24 mouse cellular contexts compared by ENCODE assay signal in genomic region chr10:14196785-14197184, GRCm38 (mm10).
DNase-seq lines count a peak whose midpoint lies in the region; ATAC-seq and TF ChIP-seq lines count a peak whose summit lies in the region.
"Had no signal": no experiment of that assay in that cellular context is flagged by ENCODE, and none has a peak within 500 bp of the region (broad histone marks: within the 10 kb centered on the region; RNA-seq: fewer than 3 reads in every experiment).

No protein-coding gene starts in this region.

- peak overlapping the region; percentile 76; the same call in 1 of the 2 replicates for H3K27ac ChIP-seq in forebrain, embryonic 15.5 days (replicated peaks)
- H3K27ac ChIP-seq in forebrain, embryonic 14.5 days (ENCODE audit: low read depth, low read length): no peak overlapping the region
- H3K27ac ChIP-seq in left cerebral cortex, adult 2 months: peak overlapping the region; percentile 94
- H3K27ac ChIP-seq: embryonic facial prominence, embryonic 12.5 days; embryonic facial prominence, embryonic 15.5 days; forebrain, embryonic 13.5 days; heart, adult 2 months; heart, embryonic 10.5 days; heart, embryonic 13.5 days; hindbrain, embryonic 14.5 days; hindbrain, postnatal 0 days had no signal

- H3K4me3 ChIP-seq in forebrain, embryonic 15.5 days: no peak overlapping the region
- no peak overlapping the region for H3K4me3 ChIP-seq in forebrain, embryonic 14.5 days (ENCODE audit: low read depth, low read length)
- no peak overlapping the region for H3K4me3 ChIP-seq in left cerebral cortex, adult 2 months
- H3K4me3 ChIP-seq: embryonic facial prominence, embryonic 12.5 days; embryonic facial prominence, embryonic 15.5 days; forebrain, embryonic 13.5 days; heart, adult 2 months; heart, embryonic 10.5 days; heart, embryonic 13.5 days; hindbrain, embryonic 10.5 days had no signal

- H3K4me2 ChIP-seq in forebrain, embryonic 15.5 days (replicated peaks): no peak overlapping the region
- no peak overlapping the region for H3K4me2 ChIP-seq in forebrain, embryonic 14.5 days (ENCODE audit: low read length)
- H3K4me2 ChIP-seq: embryonic facial prominence, embryonic 12.5 days; forebrain, embryonic 13.5 days; heart, embryonic 13.5 days; hindbrain, embryonic 14.5 days had no signal

- H3K9me3 ChIP-seq in forebrain, embryonic 15.5 days: no peaks in the 10 kb centered on the region
- H3K9me3 ChIP-seq in forebrain, embryonic 14.5 days (replicated peaks; ENCODE audit: control insufficient read depth, low read length): no peaks in the 10 kb centered on the region
- H3K9me3 ChIP-seq: embryonic facial prominence, embryonic 12.5 days; embryonic facial prominence, embryonic 15.5 days; forebrain, embryonic 13.5 days; heart, embryonic 10.5 days; heart, embryonic 13.5 days; hindbrain, embryonic 10.5 days had no signal

- DNase-seq in forebrain, embryonic 14.5 days (ENCODE audit: low spot score): no peak
- peak; percentile 88 for DNase-seq in heart, adult 11 months
- DNase-seq in heart, postnatal 25 days (ENCODE audit: low spot score): no peak
- DNase-seq in left cerebral cortex, adult 2 months (ENCODE audit: extremely low spot score in 1 of 2, low spot score in 2 of 2): peak in 1 of 2 experiments; percentile 33
- no peak for DNase-seq in left cerebral cortex, adult 8-10 months (ENCODE audit: low spot score in 2 of 2)
- peak; percentile 71 for DNase-seq in brain, adult 2 months (ENCODE audit: low read depth, low spot score)
- DNase-seq: adrenal gland, adult 8-10 months; adrenal gland, postnatal 25 days; cerebellum, adult 18-20 months; cerebellum, adult 9-10 months; gastrocnemius, postnatal 25 days; heart, adult 2 months; heart, postnatal 14 days had no signal

- H3K27me3 ChIP-seq in forebrain, embryonic 15.5 days: no peaks in the 10 kb centered on the region
- H3K27me3 ChIP-seq in forebrain, embryonic 14.5 days (replicated peaks; ENCODE audit: control insufficient read depth, insufficient read depth, low read length): no peaks in the 10 kb centered on the region
- H3K27me3 ChIP-seq: embryonic facial prominence, embryonic 12.5 days; embryonic facial prominence, embryonic 15.5 days; forebrain, embryonic 13.5 days; heart, embryonic 13.5 days had no signal

- no peak for ATAC-seq in forebrain, embryonic 15.5 days (replicated peaks)
- ATAC-seq in forebrain, embryonic 14.5 days: no peak
- ATAC-seq in erythroid progenitor cell, adult 5-6 weeks (replicated peaks; ENCODE audit: low FRiP score, poor library complexity, severe bottlenecking): no peak
- ATAC-seq: intestine, embryonic 16.5 days had no signal

- TF ChIP-seq CTCF in left cerebral cortex, adult 2 months (IDR thresholded peaks at IDR 0.05): no peak

- intact Hi-C loops in heart, postnatal 25 days (cut with DNase I): loop anchor here (5.0 to 10.0 kb wide), 2 partner anchors 198 to 229 kb away; partner anchors contain the start of gene Hivep2
- intact Hi-C loops in left cerebral cortex, adult 2 months (cut with DNase I): loop anchor here (1.0 to 10.0 kb wide), 7 partner anchors 11 to 512 kb away; partner anchors contain the start of gene Aig1

- no peak overlapping the region for H3K9ac ChIP-seq in forebrain, embryonic 15.5 days (replicated peaks)
- H3K9ac ChIP-seq in forebrain, embryonic 14.5 days (ENCODE audit: low read length): no peak overlapping the region
- H3K9ac ChIP-seq: embryonic facial prominence, embryonic 12.5 days; embryonic facial prominence, embryonic 15.5 days; forebrain, embryonic 13.5 days; heart, embryonic 13.5 days; hindbrain, embryonic 14.5 days had no signal

- H3K36me3 ChIP-seq in forebrain, embryonic 15.5 days: no peaks in the 10 kb centered on the region
- no peaks in the 10 kb centered on the region for H3K36me3 ChIP-seq in forebrain, embryonic 14.5 days (ENCODE audit: control insufficient read depth, insufficient read depth, low read length)
- H3K36me3 ChIP-seq: embryonic facial prominence, embryonic 12.5 days; embryonic facial prominence, embryonic 15.5 days; heart, embryonic 10.5 days; heart, embryonic 13.5 days; hindbrain, embryonic 10.5 days had no signal

- WGBS in forebrain, embryonic 15.5 days: 94% methylated on average over 7 of the region's 7 CpGs
- WGBS in forebrain, embryonic 14.5 days: 88% methylated on average over 7 of the region's 7 CpGs

- peaks cover 19% of the 10 kb centered on the region for H3K4me1 ChIP-seq in forebrain, embryonic 15.5 days
- peaks cover 6% of the 10 kb centered on the region; the same call in 1 of the 2 replicates for H3K4me1 ChIP-seq in forebrain, embryonic 14.5 days (ENCODE audit: control insufficient read depth, insufficient read depth, low read length)
- H3K4me1 ChIP-seq: embryonic facial prominence, embryonic 12.5 days had no signal

Comparison
In these comparisons a context has a peak if more than half of its experiments do, and no peak if none do; other contexts are left out.
1. DNase-seq: peak in heart, adult 11 months (single experiment) and brain, adult 2 months (single experiment); none in forebrain, embryonic 14.5 days (single experiment), heart, postnatal 25 days (single experiment) and left cerebral cortex, adult 8-10 months (0 of 2).